Mouse (Mus musculus) NIH3T3 (cell line): ENCODE measurements around the gene Pde12.
A peak's percentile ranks its signal among the peaks of the same experiment; 100 is the strongest.
"Not testable (repeated sequence)": the region's sequence is repeated elsewhere in the genome, so short reads cannot be mapped to it uniquely, and the experiment has no call there.

Source experiments
- DNase-seq: peaks from one replicate; pipeline ENCODE4 v3.0.0-alpha.2; 2012; ENCODE audit warnings: low read depth

The Pde12 gene

GRCm38 (mm10) chr14:26669292-26670073 is at the start of gene Pde12:
Gene Pde12, minus strand, starts transcription at chr14:26669883.
- DNase-seq: peak; percentile 90

- not testable (repeated sequence) for DNase-seq
Observed at GRCm38 (mm10) chr14:26705246-26705645, 35.6 kb upstream of the Pde12 start.

- peak; percentile 65 for DNase-seq
Observed at GRCm38 (mm10) chr14:26697912-26698311, 28.2 kb upstream of the Pde12 start.

- DNase-seq: no peak
Observed at GRCm38 (mm10) chr14:26692974-26693373, 23.3 kb upstream of the Pde12 start, which contains the start of gene Dnah12. Gene Dnah12, plus strand, starts transcription at chr14:26693274.

- no peak for DNase-seq
Observed at GRCm38 (mm10) chr14:26691363-26691762, 21.7 kb upstream of the Pde12 start.

- no peak for DNase-seq
Observed at GRCm38 (mm10) chr14:26690727-26691126, 21.0 kb upstream of the Pde12 start.

- no peak for DNase-seq
Observed at GRCm38 (mm10) chr14:26675791-26676190, 6.1 kb upstream of the Pde12 start.

GRCm38 (mm10) chr14:26675371-26675770 is 5.7 kb upstream of the Pde12 start:
- DNase-seq: no peak

GRCm38 (mm10) chr14:26674476-26675169 is 4.9 kb upstream of the Pde12 start:
- not testable (repeated sequence) for DNase-seq

- DNase-seq: not testable (repeated sequence)
Observed at GRCm38 (mm10) chr14:26671870-26672615, 2.4 kb upstream of the Pde12 start.

GRCm38 (mm10) chr14:26670964-26671363 is 1.3 kb upstream of the Pde12 start:
- peak; percentile 43 for DNase-seq

GRCm38 (mm10) chr14:26668371-26669291 is 1.1 kb downstream of the Pde12 start:
- DNase-seq: peak; percentile 39

- no peak for DNase-seq
Observed at GRCm38 (mm10) chr14:26667991-26668370, 1.7 kb downstream of the Pde12 start.

GRCm38 (mm10) chr14:26663851-26664250 is 5.8 kb downstream of the Pde12 start:
- DNase-seq: no peak

GRCm38 (mm10) chr14:26662488-26662887 is 7.2 kb downstream of the Pde12 start:
- no peak for DNase-seq

- no peak for DNase-seq
Observed at GRCm38 (mm10) chr14:26662016-26662415, 7.7 kb downstream of the Pde12 start.

GRCm38 (mm10) chr14:26660233-26660632 is 9.4 kb downstream of the Pde12 start:
- no peak for DNase-seq

GRCm38 (mm10) chr14:26658178-26658577 is 11.5 kb downstream of the Pde12 start:
- DNase-seq: no peak

GRCm38 (mm10) chr14:26651901-26652300 is 17.8 kb downstream of the Pde12 start:
- DNase-seq: peak; percentile 50

GRCm38 (mm10) chr14:26647811-26648210 is 21.9 kb downstream of the Pde12 start:
- peak; percentile 44 for DNase-seq

GRCm38 (mm10) chr14:26645989-26646650 is 23.6 kb downstream of the Pde12 start:
- DNase-seq: no peak
